ENCODE assay signal across 23 mouse cellular contexts in the genomic region with DNA sequence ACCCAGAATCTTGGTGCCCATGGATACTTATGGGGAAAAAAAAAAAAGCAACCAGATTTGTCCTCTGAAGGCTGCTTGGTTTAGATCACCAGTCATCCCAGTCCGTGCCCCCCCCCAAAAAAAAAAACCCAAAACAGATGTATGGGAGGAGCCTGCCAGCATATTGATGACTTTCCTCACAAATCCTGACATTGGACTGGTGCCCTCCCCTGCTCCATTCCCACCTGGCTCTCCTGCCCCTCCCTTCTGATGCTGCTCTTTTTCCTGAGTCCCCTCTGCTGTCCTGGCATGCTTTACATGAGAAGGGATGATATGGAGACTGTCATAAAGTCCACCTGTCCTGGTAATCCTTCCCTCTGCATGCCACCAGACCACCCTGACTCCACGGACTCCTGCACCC.
DNase-seq lines count a peak whose midpoint lies in the region; ATAC-seq lines count a peak whose summit lies in the region.
"Had no signal": no experiment of that assay in that cellular context is flagged by ENCODE, and none has a peak within 500 bp of the region (broad histone marks: within the 10 kb centered on the region; RNA-seq: fewer than 3 reads in every experiment).

No protein-coding gene starts in this region.

- no peak overlapping the region for H3K9ac ChIP-seq in hindbrain, embryonic 14.5 days
- H3K9ac ChIP-seq in midbrain, embryonic 13.5 days (replicated peaks): no peak overlapping the region
- no peak overlapping the region for H3K9ac ChIP-seq in midbrain, embryonic 14.5 days (replicated peaks; ENCODE audit: low read length)
- H3K9ac ChIP-seq in hindbrain, embryonic 16.5 days (ENCODE audit: low read depth, low read length): no peak overlapping the region
- H3K9ac ChIP-seq: embryonic facial prominence, embryonic 15.5 days had no signal

- peaks cover 68% of the 10 kb centered on the region for H3K4me1 ChIP-seq in hindbrain, embryonic 10.5 days (replicated peaks)
- peaks cover 69% of the 10 kb centered on the region for H3K4me1 ChIP-seq in hindbrain, embryonic 14.5 days (replicated peaks; ENCODE audit: control insufficient read depth, insufficient read depth, low read length)
- peaks cover 73% of the 10 kb centered on the region for H3K4me1 ChIP-seq in midbrain, embryonic 13.5 days (replicated peaks)
- peaks cover 48% of the 10 kb centered on the region for H3K4me1 ChIP-seq in midbrain, embryonic 14.5 days (ENCODE audit: control insufficient read depth, insufficient read depth, low read length)
- H3K4me1 ChIP-seq in hindbrain, embryonic 16.5 days (ENCODE audit: control insufficient read depth, insufficient read depth, low read depth, low read length): peaks cover 23% of the 10 kb centered on the region
- H3K4me1 ChIP-seq: embryonic facial prominence, embryonic 15.5 days had no signal

- H3K9me3 ChIP-seq in hindbrain, embryonic 10.5 days: no peaks in the 10 kb centered on the region
- no peaks in the 10 kb centered on the region for H3K9me3 ChIP-seq in hindbrain, embryonic 14.5 days (ENCODE audit: control insufficient read depth, low read length)
- H3K9me3 ChIP-seq in midbrain, embryonic 13.5 days: no peaks in the 10 kb centered on the region
- H3K9me3 ChIP-seq in midbrain, embryonic 14.5 days (ENCODE audit: control insufficient read depth, low read length): no peaks in the 10 kb centered on the region
- no peaks in the 10 kb centered on the region for H3K9me3 ChIP-seq in hindbrain, embryonic 16.5 days (ENCODE audit: control insufficient read depth, low read length)
- H3K9me3 ChIP-seq: embryonic facial prominence, embryonic 15.5 days had no signal

- peak; percentile 86 to 89 for DNase-seq in cerebellum, postnatal 10 days
- DNase-seq in cerebellum, adult 11-12 months: no peak
- DNase-seq in hindbrain, embryonic 10.5 days (ENCODE audit: low spot score): no peak
- DNase-seq in hindbrain, embryonic 14.5 days (ENCODE audit: low spot score): no peak
- DNase-seq in midbrain, embryonic 14.5 days: no peak
- no peak for DNase-seq in thymus, postnatal 10 days (ENCODE audit: low spot score in 2 of 2)
- DNase-seq: adrenal gland, adult 8-10 months; adrenal gland, postnatal 36 days; B cell, adult 2 months; cerebellum, adult 11 months; cerebellum, adult 9-10 months; embryo, embryonic 11 days; gastrocnemius, postnatal 36 days; heart, adult 11 months; heart, postnatal 10 days; heart, postnatal 4 days had no signal

- 71% methylated on average over 2 of the region's 2 CpGs for WGBS in hindbrain, embryonic 10.5 days
- 59% methylated on average over 2 of the region's 2 CpGs for WGBS in hindbrain, embryonic 14.5 days
- 66% methylated on average over 2 of the region's 2 CpGs for WGBS in midbrain, embryonic 13.5 days
- WGBS in midbrain, embryonic 14.5 days: 67% methylated on average over 2 of the region's 2 CpGs
- 52% methylated on average over 2 of the region's 2 CpGs for WGBS in hindbrain, embryonic 16.5 days

- ATAC-seq in hindbrain, embryonic 14.5 days (ENCODE audit: low FRiP score): no peak
- no peak for ATAC-seq in midbrain, embryonic 13.5 days
- ATAC-seq in midbrain, embryonic 14.5 days (ENCODE audit: low FRiP score, low TSS enrichment): no peak
- 0 out of 2 replicates have a peak, but pooled peaks have one; percentile 4 for ATAC-seq in hindbrain, embryonic 16.5 days
- ATAC-seq: CD4-positive, CD25-positive, alpha-beta regulatory T cell, adult 4 months; intestine, embryonic 16.5 days had no signal

- no peak overlapping the region for H3K4me3 ChIP-seq in hindbrain, embryonic 10.5 days
- H3K4me3 ChIP-seq in hindbrain, embryonic 14.5 days (replicated peaks; ENCODE audit: low read length): no peak overlapping the region
- H3K4me3 ChIP-seq in midbrain, embryonic 13.5 days (replicated peaks): no peak overlapping the region
- no peak overlapping the region for H3K4me3 ChIP-seq in midbrain, embryonic 14.5 days (replicated peaks; ENCODE audit: low read depth, low read length)
- H3K4me3 ChIP-seq in hindbrain, embryonic 16.5 days (ENCODE audit: low read length): no peak overlapping the region
- H3K4me3 ChIP-seq: embryonic facial prominence, embryonic 15.5 days; erythroblast, embryonic 14.5 days had no signal

- H3K27me3 ChIP-seq in hindbrain, embryonic 10.5 days (ENCODE audit: insufficient read depth, poor library complexity, severe bottlenecking): no peaks in the 10 kb centered on the region
- H3K27me3 ChIP-seq in hindbrain, embryonic 14.5 days (ENCODE audit: control insufficient read depth, insufficient read depth, low read length): no peaks in the 10 kb centered on the region
- no peaks in the 10 kb centered on the region for H3K27me3 ChIP-seq in midbrain, embryonic 13.5 days
- no peaks in the 10 kb centered on the region for H3K27me3 ChIP-seq in midbrain, embryonic 14.5 days (ENCODE audit: control insufficient read depth, insufficient read depth, low read length)
- no peaks in the 10 kb centered on the region for H3K27me3 ChIP-seq in hindbrain, embryonic 16.5 days (replicated peaks; ENCODE audit: control insufficient read depth, insufficient read depth, low read length)
- H3K27me3 ChIP-seq: embryonic facial prominence, embryonic 15.5 days had no signal

- 0 out of 2 replicates have a peak, but pooled peaks cover 3% of the 10 kb centered on the region for H3K36me3 ChIP-seq in hindbrain, embryonic 10.5 days
- H3K36me3 ChIP-seq in hindbrain, embryonic 14.5 days (replicated peaks; ENCODE audit: control insufficient read depth, insufficient read depth): no peaks in the 10 kb centered on the region
- H3K36me3 ChIP-seq in midbrain, embryonic 13.5 days: no peaks in the 10 kb centered on the region
- no peaks in the 10 kb centered on the region for H3K36me3 ChIP-seq in midbrain, embryonic 14.5 days (ENCODE audit: control insufficient read depth, insufficient read depth, low read length)
- H3K36me3 ChIP-seq in hindbrain, embryonic 16.5 days (ENCODE audit: control insufficient read depth, insufficient read depth, low read length): no peaks in the 10 kb centered on the region
- H3K36me3 ChIP-seq: embryonic facial prominence, embryonic 15.5 days; G1E had no signal

- no peak overlapping the region for H3K4me2 ChIP-seq in hindbrain, embryonic 14.5 days (replicated peaks)
- H3K4me2 ChIP-seq in midbrain, embryonic 13.5 days (replicated peaks): no peak overlapping the region
- H3K4me2 ChIP-seq in midbrain, embryonic 14.5 days (ENCODE audit: low read length): no peak overlapping the region
- H3K4me2 ChIP-seq in hindbrain, embryonic 16.5 days (ENCODE audit: low read length): no peak overlapping the region
- H3K4me2 ChIP-seq: embryonic facial prominence, embryonic 15.5 days had no signal

- H3K27ac ChIP-seq in hindbrain, embryonic 10.5 days: peak overlapping the region; percentile 60
- no peak overlapping the region for H3K27ac ChIP-seq in hindbrain, embryonic 14.5 days
- H3K27ac ChIP-seq in midbrain, embryonic 13.5 days: peak overlapping the region; percentile 32; the same call in 1 of the 2 replicates
- no peak overlapping the region for H3K27ac ChIP-seq in midbrain, embryonic 14.5 days (replicated peaks; ENCODE audit: low read depth, low read length)
- no peak overlapping the region for H3K27ac ChIP-seq in hindbrain, embryonic 16.5 days (ENCODE audit: low read depth, low read length)
- H3K27ac ChIP-seq: embryonic facial prominence, embryonic 15.5 days had no signal

Comparison
In these comparisons a context has a peak if more than half of its experiments do, and no peak if none do; other contexts are left out.
1. DNase-seq: peak in cerebellum, postnatal 10 days (2 of 2); none in cerebellum, adult 11-12 months (single experiment), hindbrain, embryonic 10.5 days (single experiment), hindbrain, embryonic 14.5 days (single experiment), midbrain, embryonic 14.5 days (single experiment) and thymus, postnatal 10 days (0 of 2).
2. H3K27ac ChIP-seq: peak in hindbrain, embryonic 10.5 days (single experiment) and midbrain, embryonic 13.5 days (single experiment); none in hindbrain, embryonic 14.5 days (single experiment), midbrain, embryonic 14.5 days (single experiment) and hindbrain, embryonic 16.5 days (single experiment).